Mouse (Mus musculus) liver, embryonic 14.5 days (tissue): ENCODE measurements at regions not wholly inside any gene's neighbourhood (a gene's known extent, or its start where the extent isn't known, plus 50 kb on each side); places are given as distances from the start of the nearest gene placed in this dataset.

Experiments
- ATAC-seq: fragments of 200-750 bp; cut with Nextera tagmentation; 2 replicates; pipeline ENCODE4 v1.8.0; 2017; ENCODE audit warnings: moderate number of reproducible peaks, mild to moderate bottlenecking, moderate library complexity; ENCODE audit not compliant: insufficient read depth
- DNase-seq, 3 experiments: peaks; one replicate each; pipeline ENCODE4 v3.0.0-alpha.2; 2012 to 2013; ENCODE audit warnings: low read depth in 3 of 3, low spot score in 3 of 3
- H3K27ac ChIP-seq: fragments of 300-500 bp; sonication (generic); 2 replicates; pipeline ENCODE4 v1.5.1; 2014; ENCODE audit warnings: moderate library complexity, mild to moderate bottlenecking, control low read depth, inconsistent platforms
- H3K27me3 ChIP-seq: fragments of 300-500 bp; sonication (generic); 2 replicates; pipeline ENCODE4 v1.6.1; 2014; ENCODE audit warnings: mild to moderate bottlenecking, low read length, moderate library complexity; ENCODE audit not compliant: control insufficient read depth, insufficient read depth
- H3K36me3 ChIP-seq: fragments of 300-500 bp; sonication (generic); replicated peaks from 2 replicates; pipeline ENCODE4 v1.6.1; 2014; ENCODE audit warnings: low read depth; ENCODE audit not compliant: control insufficient read depth, insufficient read depth
- H3K4me1 ChIP-seq, 2 experiments: fragments of 200-500 bp in 1 of 2; fragments of 300-500 bp in 1 of 2; sonication (generic) in 1 of 2; replicated peaks; 2 replicates each; pipeline ENCODE4 v1.6.1; 2012 to 2014; ENCODE audit warnings: antibody characterized with exemption in 1 of 2, inconsistent platforms in 1 of 2, low read length in 1 of 2; ENCODE audit not compliant: control insufficient read depth in 2 of 2, insufficient read depth in 2 of 2
- H3K4me2 ChIP-seq: fragments of 300-500 bp; sonication (generic); 2 replicates; pipeline ENCODE4 v1.6.1; 2014; ENCODE audit warnings: low read depth, mild to moderate bottlenecking, control low read depth, moderate library complexity
- H3K4me3 ChIP-seq, 2 experiments: fragments of 200-500 bp in 1 of 2; fragments of 300-500 bp in 1 of 2; sonication (generic) in 1 of 2; 2 replicates each; pipeline ENCODE4 v1.5.1; 2012 to 2014; ENCODE audit warnings: low read depth in 2 of 2, low read length in 2 of 2, mild to moderate bottlenecking in 2 of 2, control low read depth in 1 of 2, inconsistent platforms in 1 of 2, moderate library complexity in 1 of 2; ENCODE audit not compliant: insufficient read depth in 1 of 2
- H3K9ac ChIP-seq: fragments of 300-500 bp; sonication (generic); replicated peaks from 2 replicates; pipeline ENCODE4 v1.6.1; 2014; ENCODE audit warnings: mild to moderate bottlenecking, control low read depth, moderate library complexity
- H3K9me3 ChIP-seq: fragments of 300-500 bp; sonication (generic); 2 replicates; pipeline ENCODE4 v1.6.1; 2016; ENCODE audit warnings: low read length, mixed read lengths; ENCODE audit not compliant: control insufficient read depth
- CTCF ChIP-seq: IDR thresholded peaks from 2 replicates; pipeline ENCODE4 v1.5.1; 2016; ENCODE audit warnings: antibody characterized with exemption, low read depth, control low read depth
- EP300 ChIP-seq: IDR thresholded peaks from 2 replicates; pipeline ENCODE4 v1.6.1; 2016; ENCODE audit warnings: antibody characterized with exemption, low read depth
- WGBS: fragments of 180-500 bp; shearing (Covaris S2); extraction: QIAGEN DNeasy Blood & Tissue Kit; methylation state at CpG from one replicate; pipeline ENCODE4 v1.1.7; 2014; ENCODE audit not compliant: insufficient replicate concordance; 5-methylcytosine and 5-hydroxymethylcytosine counted together

- Histone ChIP-seq H3K27ac (no peak overlapping the region), H3K4me1 (no peaks in the 10 kb centered on the region), H3K9ac (no peak overlapping the region), H3K4me2 (no peak overlapping the region), H3K4me3 (no peak overlapping the region), H3K27me3 (no peaks in the 10 kb centered on the region), H3K36me3 (no peaks in the 10 kb centered on the region), H3K9me3 (no peaks in the 10 kb centered on the region)
- WGBS = 28% methylated on average over 1 of the region's 1 CpGs
- no peak for TF ChIP-seq CTCF
- TF ChIP-seq EP300 = no peak
- DNase-seq = no peak
- no peak for ATAC-seq
Measured at GRCm38 (mm10) chr6:66381279-66381934, 153.8 kb upstream of the Mad2l1 start.

- no peak for TF ChIP-seq CTCF
- no peak for TF ChIP-seq EP300
- ATAC-seq = no peak
Measured at GRCm38 (mm10) chr6:66382347-66383010, 152.7 kb upstream of the Mad2l1 start.

GRCm38 (mm10) chr6:66395147-66395546 lies 140.0 kb upstream of the Mad2l1 start:
- Histone ChIP-seq H3K4me2 (no peak overlapping the region), H3K27me3 (no peaks in the 10 kb centered on the region), H3K9me3 (no peaks in the 10 kb centered on the region), H3K36me3 (no peaks in the 10 kb centered on the region), H3K4me3 (no peak overlapping the region), H3K27ac (no peak overlapping the region), H3K9ac (no peak overlapping the region), H3K4me1 (no peaks in the 10 kb centered on the region)
- TF ChIP-seq CTCF (no peak), EP300 (no peak)
- no peak for ATAC-seq
- peak in 1 of 3 experiments; percentile 4 for DNase-seq
- WGBS = 69% methylated on average over 4 of the region's 4 CpGs

More at GRCm38 (mm10) chr6:66382347-66383010, 152.7 kb upstream of the Mad2l1 start:
- H3K9ac ChIP-seq = no peak overlapping the region
- no peaks in the 10 kb centered on the region for H3K27me3 ChIP-seq
- 62% methylated on average over 2 of the region's 2 CpGs for WGBS
- no peak for DNase-seq
- no peak overlapping the region for H3K27ac ChIP-seq
- H3K4me1 ChIP-seq = no peaks in the 10 kb centered on the region
- no peaks in the 10 kb centered on the region for H3K9me3 ChIP-seq
- H3K36me3 ChIP-seq = no peaks in the 10 kb centered on the region
- H3K4me3 ChIP-seq = no peak overlapping the region
- H3K4me2 ChIP-seq = no peak overlapping the region

- Histone ChIP-seq H3K4me3 (no peak overlapping the region), H3K4me2 (no peak overlapping the region), H3K27ac (no peak overlapping the region), H3K9ac (no peak overlapping the region), H3K36me3 (no peaks in the 10 kb centered on the region), H3K9me3 (no peaks in the 10 kb centered on the region), H3K27me3 (no peaks in the 10 kb centered on the region), H3K4me1 (no peaks in the 10 kb centered on the region)
- TF ChIP-seq EP300 (no peak), CTCF (no peak)
- no peak for DNase-seq
- ATAC-seq = no peak
- 62% methylated on average over 8 of the region's 8 CpGs for WGBS
Measured at GRCm38 (mm10) chr6:66397411-66397810, 137.8 kb upstream of the Mad2l1 start.

- no peaks in the 10 kb centered on the region for H3K36me3 ChIP-seq
- TF ChIP-seq EP300 = no peak
- no peak overlapping the region for H3K4me2 ChIP-seq
- no peaks in the 10 kb centered on the region for H3K27me3 ChIP-seq
- H3K4me1 ChIP-seq = no peaks in the 10 kb centered on the region
- H3K27ac ChIP-seq = no peak overlapping the region
- H3K9me3 ChIP-seq = no peaks in the 10 kb centered on the region
- DNase-seq (no peak), ATAC-seq (no peak)
- no peak overlapping the region for H3K9ac ChIP-seq
- no peak overlapping the region for H3K4me3 ChIP-seq
- WGBS = 52% methylated on average over 3 of the region's 3 CpGs
Measured at GRCm38 (mm10) chr6:66398674-66399073, 136.5 kb upstream of the Mad2l1 start.
